Mouse (Mus musculus): ENCODE results near the gene Gm1043. TPM values are rescaled to one million over a fixed set of nuclear protein-coding genes. Genes with fewer than 3 reads are reported as not detected.
A peak's percentile ranks its signal among the peaks of the same experiment; 100 is the strongest.

Gm1043 gene
- polyA plus RNA-seq, 1 experiment from 2014 or later = not detected

DNA sequence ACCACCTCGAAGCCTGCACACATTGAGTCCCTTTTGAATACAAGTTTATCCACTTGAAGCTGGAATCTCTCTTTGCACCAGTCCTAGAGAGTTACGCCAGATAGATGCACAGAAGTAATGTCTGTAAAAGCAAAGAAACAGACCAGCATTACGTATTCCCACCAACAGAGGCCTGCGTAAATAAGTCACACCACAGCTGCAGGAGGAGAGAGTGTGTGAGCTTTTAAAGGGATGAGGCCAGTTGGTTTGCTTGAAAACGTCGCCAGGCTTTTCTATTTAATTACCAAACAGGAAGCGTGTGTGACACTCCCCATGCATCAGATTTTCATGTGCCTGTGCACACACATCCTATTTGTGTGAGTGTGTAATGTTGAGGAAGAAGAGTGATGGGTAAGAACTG lies 99.4 kb downstream of the Gm1043 start:
- H3K4me2 ChIP-seq = no peak overlapping the region
- ATAC-seq (replicated peaks; ENCODE audit: low FRiP score) = no peak
- no peaks in the 10 kb centered on the region for H3K27me3 ChIP-seq
- WGBS = 54% methylated on average over 7 of the region's 7 CpGs
- no peak overlapping the region for H3K4me3 ChIP-seq (replicated peaks)
- no peak overlapping the region for H3K27ac ChIP-seq
- H3K9ac ChIP-seq = no peak overlapping the region
- H3K4me1 ChIP-seq = no peaks in the 10 kb centered on the region
- no peaks in the 10 kb centered on the region for H3K36me3 ChIP-seq
- no peaks in the 10 kb centered on the region for H3K9me3 ChIP-seq (replicated peaks)

- Histone ChIP-seq H3K4me2 (no peak overlapping the region), H3K4me1 (no peaks in the 10 kb centered on the region), H3K27ac (no peak overlapping the region), H3K4me3 (replicated peaks) (no peak overlapping the region), H3K27me3 (peaks cover 19% of the 10 kb centered on the region; the same call in 1 of the 2 replicates), H3K9me3 (replicated peaks) (no peaks in the 10 kb centered on the region), H3K36me3 (no peaks in the 10 kb centered on the region), H3K9ac (no peak overlapping the region)
- WGBS = 79% methylated on average over 5 of the region's 5 CpGs
- ATAC-seq (replicated peaks; ENCODE audit: low FRiP score) = no peak
Measured at GRCm38 (mm10) chr5:37190378-37190777, 105.2 kb downstream of the Gm1043 start.

DNA sequence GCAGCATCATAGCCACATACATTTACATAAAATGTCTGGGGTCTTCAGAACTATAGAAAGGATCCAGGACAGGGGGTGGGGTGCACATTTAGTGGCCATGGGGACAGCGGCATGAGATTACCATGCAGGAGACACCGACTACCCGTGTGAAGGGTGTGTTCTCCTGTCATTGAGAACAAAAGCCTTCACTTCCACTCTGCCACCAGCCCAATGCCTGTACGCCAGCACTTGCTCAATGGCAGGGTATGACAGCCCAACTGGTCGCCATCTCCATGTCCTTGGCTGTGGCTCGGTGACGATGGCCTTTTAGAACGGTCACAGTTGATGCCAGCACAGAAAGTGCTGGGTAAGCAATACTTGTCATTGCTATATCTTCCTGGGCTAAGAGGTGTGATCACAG lies 111.0 kb downstream of the Gm1043 start:
- ATAC-seq (replicated peaks; ENCODE audit: low FRiP score) = no peak
- no peaks in the 10 kb centered on the region for H3K36me3 ChIP-seq
- H3K4me3 ChIP-seq (replicated peaks) = no peak overlapping the region
- H3K27me3 ChIP-seq = peaks cover 30% of the 10 kb centered on the region
- H3K27ac ChIP-seq = no peak overlapping the region
- no peak overlapping the region for H3K4me2 ChIP-seq
- 82% methylated on average over 8 of the region's 8 CpGs for WGBS
- peaks cover 30% of the 10 kb centered on the region for H3K4me1 ChIP-seq
- no peak overlapping the region for H3K9ac ChIP-seq
- no peaks in the 10 kb centered on the region for H3K9me3 ChIP-seq (replicated peaks)

DNA sequence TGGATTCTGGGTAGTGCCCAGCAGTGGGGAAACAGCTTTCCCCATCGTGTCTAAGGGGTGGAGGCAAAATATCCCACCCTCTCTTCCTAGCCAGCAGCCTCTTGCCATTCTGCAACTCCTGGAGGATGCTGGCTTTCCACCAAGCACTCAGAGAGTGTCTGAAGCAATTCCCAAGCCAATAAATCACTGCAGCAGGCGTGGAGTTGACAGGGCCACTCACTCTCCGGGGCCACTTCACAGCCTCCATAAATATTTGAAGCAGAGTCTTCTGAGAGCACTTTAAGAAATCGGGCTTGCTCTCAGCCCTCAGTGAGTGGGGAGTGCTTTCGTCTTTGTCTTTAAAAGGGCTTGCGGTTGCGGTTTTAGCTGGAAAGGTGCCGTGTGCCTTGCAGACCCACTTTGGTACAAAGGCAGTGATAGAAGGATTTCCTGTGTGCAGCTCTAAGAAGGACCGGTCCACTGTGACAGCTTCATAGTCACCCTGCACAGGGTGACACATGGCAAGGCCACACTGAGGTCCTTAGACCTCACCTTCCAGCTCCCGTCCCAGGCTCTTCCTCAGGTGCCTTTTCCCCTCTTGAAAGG lies 111.6 kb downstream of the Gm1043 start:
- ATAC-seq (replicated peaks; ENCODE audit: low FRiP score) = no peak
- Histone ChIP-seq H3K4me2 (peak overlapping the region; percentile 3; the same call in 1 of the 2 replicates), H3K9ac (no peak overlapping the region), H3K9me3 (replicated peaks) (no peaks in the 10 kb centered on the region), H3K27me3 (peaks cover 30% of the 10 kb centered on the region), H3K27ac (no peak overlapping the region), H3K4me1 (peaks cover 30% of the 10 kb centered on the region), H3K4me3 (replicated peaks) (no peak overlapping the region), H3K36me3 (no peaks in the 10 kb centered on the region)
- WGBS = 19% methylated on average over 10 of the region's 10 CpGs

DNA sequence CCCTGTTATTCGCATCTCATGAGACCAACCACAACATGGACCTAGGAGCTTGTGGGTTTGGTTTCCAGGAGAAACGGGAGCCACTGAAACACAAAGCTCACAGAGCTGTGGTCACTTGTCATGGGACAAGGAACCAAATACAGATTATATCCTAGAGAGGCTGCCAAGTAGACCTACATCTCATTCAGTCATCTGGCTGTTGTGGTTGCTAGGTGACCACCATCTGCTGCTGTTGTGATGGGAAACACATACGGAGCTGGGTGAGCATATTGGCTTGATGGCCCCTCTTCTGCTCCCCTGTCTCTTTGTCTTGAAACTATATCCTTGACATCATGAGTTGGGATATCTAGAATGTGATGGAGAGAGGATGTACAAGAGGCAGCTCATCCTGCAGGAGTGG lies 112.3 kb downstream of the Gm1043 start:
- WGBS = 61% methylated on average over 3 of the region's 3 CpGs
- Histone ChIP-seq H3K27me3 (peaks cover 29% of the 10 kb centered on the region), H3K4me1 (peaks cover 30% of the 10 kb centered on the region), H3K4me3 (replicated peaks) (no peak overlapping the region), H3K9ac (no peak overlapping the region), H3K4me2 (no peak overlapping the region), H3K9me3 (replicated peaks) (no peaks in the 10 kb centered on the region), H3K36me3 (no peaks in the 10 kb centered on the region), H3K27ac (no peak overlapping the region)
- ATAC-seq (replicated peaks; ENCODE audit: low FRiP score) = no peak

GRCm38 (mm10) chr5:37198011-37198688 lies 113.0 kb downstream of the Gm1043 start:
- Histone ChIP-seq H3K4me2 (no peak overlapping the region), H3K36me3 (no peaks in the 10 kb centered on the region), H3K9me3 (replicated peaks) (no peaks in the 10 kb centered on the region), H3K9ac (no peak overlapping the region), H3K4me1 (peaks cover 30% of the 10 kb centered on the region), H3K4me3 (replicated peaks) (no peak overlapping the region), H3K27me3 (peaks cover 24% of the 10 kb centered on the region), H3K27ac (0 out of 2 replicates have a peak overlapping the region, but pooled peaks have one; percentile 13)
- ATAC-seq (replicated peaks; ENCODE audit: low FRiP score) = peak; percentile 71
- 27% methylated on average over 2 of the region's 2 CpGs for WGBS

GRCm38 (mm10) chr5:37202285-37202684 lies 117.1 kb downstream of the Gm1043 start:
- no peak for ATAC-seq (replicated peaks; ENCODE audit: low FRiP score)
- H3K27ac ChIP-seq = no peak overlapping the region
- 14% methylated on average over 1 of the region's 1 CpGs for WGBS
- peaks cover 14% of the 10 kb centered on the region; the same call in 1 of the 2 replicates for H3K27me3 ChIP-seq
- H3K9ac ChIP-seq = no peak overlapping the region
- no peak overlapping the region for H3K4me2 ChIP-seq
- H3K4me1 ChIP-seq = peaks cover 17% of the 10 kb centered on the region
- no peak overlapping the region for H3K4me3 ChIP-seq (replicated peaks)
- no peaks in the 10 kb centered on the region for H3K36me3 ChIP-seq
- H3K9me3 ChIP-seq (replicated peaks) = no peaks in the 10 kb centered on the region

DNA sequence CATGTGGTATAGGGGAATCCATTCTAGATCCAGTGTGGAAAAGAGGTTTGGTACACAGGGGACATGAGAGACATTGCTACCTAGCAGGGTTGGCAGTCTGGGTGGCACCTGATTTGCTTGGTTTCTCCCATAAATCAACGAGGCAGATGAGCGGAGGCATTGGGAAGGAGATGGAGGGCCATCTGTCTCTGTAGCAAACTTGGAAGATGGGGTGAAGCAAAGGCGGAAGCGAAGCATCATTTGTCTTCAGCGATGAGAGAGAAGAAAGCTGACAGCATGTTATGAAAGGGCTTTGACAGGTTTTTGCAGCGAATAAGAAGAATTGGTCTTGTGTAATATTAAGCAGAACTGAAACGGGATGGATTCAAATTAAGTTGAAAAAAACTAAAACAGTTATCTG lies 119.7 kb downstream of the Gm1043 start:
- no peak overlapping the region for H3K9ac ChIP-seq
- no peaks in the 10 kb centered on the region for H3K4me1 ChIP-seq
- no peak overlapping the region for H3K4me2 ChIP-seq
- no peak for ATAC-seq (replicated peaks; ENCODE audit: low FRiP score)
- H3K9me3 ChIP-seq (replicated peaks) = no peaks in the 10 kb centered on the region
- no peak overlapping the region for H3K27ac ChIP-seq
- H3K36me3 ChIP-seq = no peaks in the 10 kb centered on the region
- no peak overlapping the region for H3K4me3 ChIP-seq (replicated peaks)
- 87% methylated on average over 7 of the region's 7 CpGs for WGBS
- H3K27me3 ChIP-seq = 0 out of 2 replicates have a peak, but pooled peaks cover 6% of the 10 kb centered on the region

- ATAC-seq (replicated peaks; ENCODE audit: low FRiP score) = no peak
- Histone ChIP-seq H3K4me2 (no peak overlapping the region), H3K36me3 (no peaks in the 10 kb centered on the region), H3K27me3 (0 out of 2 replicates have a peak, but pooled peaks cover 6% of the 10 kb centered on the region), H3K9me3 (replicated peaks) (no peaks in the 10 kb centered on the region), H3K4me3 (replicated peaks) (no peak overlapping the region), H3K9ac (no peak overlapping the region), H3K27ac (no peak overlapping the region), H3K4me1 (no peaks in the 10 kb centered on the region)
- 78% methylated on average over 1 of the region's 1 CpGs for WGBS
Measured at GRCm38 (mm10) chr5:37205420-37205819, 120.2 kb downstream of the Gm1043 start.

DNA sequence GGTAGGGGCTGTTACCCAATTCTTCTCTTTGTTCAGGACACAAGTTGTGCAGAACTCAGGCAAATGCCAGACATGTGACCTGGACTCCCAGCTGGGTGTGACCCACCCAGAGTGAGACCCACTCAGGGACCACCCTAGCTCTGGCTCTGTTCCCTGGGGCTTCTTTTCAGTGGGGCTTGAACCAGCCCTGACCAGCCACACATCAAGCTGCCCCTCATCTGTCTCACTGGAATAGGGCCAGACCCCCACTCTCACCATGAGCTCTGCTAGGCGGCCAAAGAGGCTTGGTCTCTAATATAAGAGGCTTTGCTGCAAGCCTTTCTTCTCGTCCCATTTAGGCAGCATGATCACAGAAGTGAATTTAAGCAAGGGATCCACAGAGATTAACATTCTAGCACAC lies 121.2 kb downstream of the Gm1043 start:
- H3K9me3 ChIP-seq (replicated peaks) = no peaks in the 10 kb centered on the region
- no peaks in the 10 kb centered on the region for H3K4me1 ChIP-seq
- no peak overlapping the region for H3K27ac ChIP-seq
- H3K27me3 ChIP-seq = 0 out of 2 replicates have a peak, but pooled peaks cover 6% of the 10 kb centered on the region
- no peak overlapping the region for H3K9ac ChIP-seq
- no peak overlapping the region for H3K4me3 ChIP-seq (replicated peaks)
- WGBS = 73% methylated on average over 2 of the region's 2 CpGs
- H3K36me3 ChIP-seq = no peaks in the 10 kb centered on the region
- H3K4me2 ChIP-seq = no peak overlapping the region
- ATAC-seq (replicated peaks; ENCODE audit: low FRiP score) = no peak

DNA sequence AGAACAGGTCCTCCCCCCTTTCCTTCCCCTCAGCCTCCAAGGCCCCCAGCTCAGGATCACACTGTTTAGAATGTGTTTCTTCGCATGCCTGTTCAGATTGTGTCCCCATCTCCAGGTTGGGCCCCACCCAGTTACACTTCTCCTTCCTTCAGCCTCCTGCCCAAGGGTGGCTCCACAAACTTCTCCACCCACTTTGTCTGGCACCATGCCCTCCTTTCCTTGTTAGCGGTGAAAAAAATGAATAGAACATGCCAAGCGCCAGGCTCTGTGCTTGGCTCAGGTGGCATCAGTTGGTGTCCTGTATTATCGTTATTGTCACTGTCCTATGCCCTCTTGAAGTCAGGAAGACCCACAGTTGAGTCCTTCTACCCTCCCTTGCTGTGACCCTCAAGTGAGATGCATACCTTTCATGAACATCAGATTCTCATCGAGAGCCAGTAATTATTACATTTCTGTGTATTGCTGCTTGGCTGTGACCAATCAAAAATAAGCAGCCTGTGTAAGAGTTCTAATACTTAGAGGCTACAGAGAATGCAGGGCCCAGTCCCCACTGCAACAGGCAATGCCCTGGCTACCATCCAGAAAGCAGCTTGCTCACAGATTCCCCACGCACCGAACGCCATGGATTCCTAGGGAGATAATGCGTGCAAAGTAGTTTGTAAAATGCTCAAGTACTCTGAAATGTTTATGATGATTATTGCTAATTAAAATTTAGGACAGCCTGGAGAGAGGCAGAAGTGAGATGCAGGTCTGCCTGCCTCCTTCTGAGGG lies 128.0 kb downstream of the Gm1043 start:
- Histone ChIP-seq H3K4me2 (no peak overlapping the region), H3K9me3 (replicated peaks) (no peaks in the 10 kb centered on the region), H3K27me3 (no peaks in the 10 kb centered on the region), H3K4me1 (no peaks in the 10 kb centered on the region), H3K36me3 (no peaks in the 10 kb centered on the region), H3K9ac (no peak overlapping the region), H3K27ac (no peak overlapping the region), H3K4me3 (replicated peaks) (no peak overlapping the region)
- WGBS = 88% methylated on average over 9 of the region's 9 CpGs
- no peak for ATAC-seq (replicated peaks; ENCODE audit: low FRiP score)

DNA sequence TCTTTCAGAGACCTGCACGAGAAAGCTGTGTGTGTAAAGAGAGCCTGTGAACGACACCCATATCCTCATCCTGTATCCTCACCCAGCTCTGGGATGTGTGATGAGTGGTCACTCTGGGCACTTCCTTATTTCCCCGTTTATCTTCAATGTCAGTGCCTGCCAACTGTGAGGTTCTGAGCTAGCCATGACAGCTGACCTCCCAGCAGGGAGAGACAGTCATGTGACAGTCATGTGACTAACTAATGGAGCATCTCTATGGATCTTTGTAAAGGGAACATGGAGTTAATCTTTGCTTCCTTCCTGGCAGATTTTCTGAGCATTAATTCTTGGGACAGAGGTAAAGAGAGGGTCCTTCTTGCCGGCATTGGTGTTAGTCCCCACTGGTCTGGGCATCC lies 128.5 kb downstream of the Gm1043 start:
- H3K4me2 ChIP-seq = no peak overlapping the region
- H3K9me3 ChIP-seq (replicated peaks) = no peaks in the 10 kb centered on the region
- no peaks in the 10 kb centered on the region for H3K36me3 ChIP-seq
- no peaks in the 10 kb centered on the region for H3K27me3 ChIP-seq
- no peaks in the 10 kb centered on the region for H3K4me1 ChIP-seq
- no peak overlapping the region for H3K27ac ChIP-seq
- 72% methylated on average over 4 of the region's 4 CpGs for WGBS
- no peak for ATAC-seq (replicated peaks; ENCODE audit: low FRiP score)
- no peak overlapping the region for H3K9ac ChIP-seq
- H3K4me3 ChIP-seq (replicated peaks) = no peak overlapping the region

All from kidney, embryonic 15.5 days (tissue).